Mouse (Mus musculus) erythroid progenitor cell, adult 5-6 weeks (primary cell): ENCODE measurements around the gene Igf1r. TPM values are rescaled to one million over a fixed set of nuclear protein-coding genes. Genes with fewer than 3 reads are reported as not detected.
A peak's percentile ranks its signal among the peaks of the same experiment; 100 is the strongest.

ENCODE experiments used
- ATAC-seq: replicated peaks from 2 replicates; pipeline ENCODE4 v1.8.0; 2016; ENCODE audit warnings: moderate number of reproducible peaks, mild to moderate bottlenecking, moderate TSS enrichment, inconsistent platforms; ENCODE audit not compliant: poor library complexity, low FRiP score, severe bottlenecking
- total RNA-seq, 2 experiments: library from RNA; stranded (forward) in 1 of 2; stranded (reverse) in 1 of 2; fragments of 150-400 nt in 1 of 2; fragments of 186-747, 209-891 nt in 1 of 2; gene quantifications; 2 replicates each; pipeline versions ENCODE4 v1.2.3 to v1.2.4; 2015 to 2017; ENCODE audit warnings: low replicate concordance in 2 of 2

Gene Igf1r
- total RNA-seq, 2 experiments from 2014 or later = 16.8 to 28.1 TPM

- ATAC-seq = no peak
Measured at GRCm38 (mm10) chr7:68097081-68097836, 144.6 kb downstream of the Igf1r start.

GRCm38 (mm10) chr7:68098098-68098497, 145.5 kb downstream of the Igf1r start:
- no peak for ATAC-seq

GRCm38 (mm10) chr7:68100388-68100787, 147.8 kb downstream of the Igf1r start:
- no peak for ATAC-seq

DNA sequence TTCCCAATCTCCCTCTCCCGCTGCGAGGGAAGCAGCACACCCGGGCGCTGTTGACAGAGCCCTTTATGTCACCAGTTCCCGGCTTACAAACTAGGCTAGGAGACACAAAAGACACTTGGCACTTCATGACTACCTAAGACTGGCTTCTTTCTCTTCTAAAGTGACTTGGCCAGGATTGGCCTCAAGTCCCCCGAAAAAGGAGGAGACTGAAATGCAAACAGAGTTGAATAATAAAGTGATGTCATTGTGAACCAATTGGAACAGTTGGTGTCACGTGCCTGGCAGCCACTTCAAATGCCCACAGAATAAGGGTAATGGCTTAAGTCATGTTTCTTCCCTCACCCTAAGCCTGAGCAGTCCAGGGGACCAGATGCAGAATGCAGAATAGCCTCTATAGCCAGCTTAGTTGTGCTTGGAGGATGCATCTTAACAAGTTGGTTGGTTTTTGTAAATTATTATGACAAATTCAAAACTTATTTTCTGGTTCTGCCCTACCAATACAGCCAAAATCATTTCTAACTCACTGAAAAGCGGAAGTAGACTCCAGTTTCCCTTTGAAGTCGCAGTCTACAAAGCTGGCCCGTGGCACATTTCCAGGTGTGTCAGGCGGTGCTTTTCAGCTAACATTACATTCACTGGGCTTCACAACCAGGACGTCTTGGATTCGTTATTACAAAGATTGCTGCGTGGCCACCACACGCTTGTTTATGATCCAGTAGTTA, 150.0 kb downstream of the Igf1r start:
- ATAC-seq = no peak

DNA sequence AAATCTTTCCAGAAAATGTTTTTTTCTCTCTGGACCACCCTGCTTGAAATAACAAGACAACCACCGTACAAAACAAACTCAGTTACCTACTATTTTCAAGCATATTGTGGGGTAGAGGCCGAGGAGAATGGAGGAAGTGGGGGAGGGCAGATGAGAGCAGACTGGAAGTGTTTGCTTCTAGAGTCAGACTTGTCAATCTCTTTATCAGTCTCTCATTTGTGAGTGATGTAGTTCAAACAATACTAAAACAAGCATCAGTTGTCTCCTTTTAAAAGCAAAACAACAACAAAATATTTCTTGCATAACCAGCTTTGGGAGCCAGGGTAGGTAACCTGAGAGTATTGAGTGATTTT, 150.5 kb downstream of the Igf1r start:
- no peak for ATAC-seq

- no peak for ATAC-seq
Measured at GRCm38 (mm10) chr7:68111532-68111931, 158.9 kb downstream of the Igf1r start.

DNA sequence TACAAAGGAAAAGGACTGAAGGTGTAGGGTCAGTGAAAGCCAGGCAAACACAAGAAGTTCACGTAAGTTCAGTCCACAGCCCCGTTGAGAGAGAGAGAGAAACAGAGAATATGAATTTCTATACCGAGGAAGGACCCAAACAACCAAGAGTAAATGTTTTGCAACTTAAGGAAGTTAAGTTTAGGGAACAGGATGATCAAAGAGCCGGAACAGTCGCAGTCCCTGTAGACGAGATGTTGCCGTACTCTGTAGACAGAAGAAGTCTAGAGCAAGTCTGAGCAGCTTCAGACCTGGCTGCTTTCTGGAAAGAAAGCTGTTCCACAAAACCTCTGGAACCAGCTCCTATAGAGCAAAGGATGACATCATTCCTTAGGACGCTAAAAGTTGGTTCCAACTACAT, 160.0 kb downstream of the Igf1r start:
- ATAC-seq = no peak

GRCm38 (mm10) chr7:68114364-68114763, 161.7 kb downstream of the Igf1r start:
- ATAC-seq = no peak

DNA sequence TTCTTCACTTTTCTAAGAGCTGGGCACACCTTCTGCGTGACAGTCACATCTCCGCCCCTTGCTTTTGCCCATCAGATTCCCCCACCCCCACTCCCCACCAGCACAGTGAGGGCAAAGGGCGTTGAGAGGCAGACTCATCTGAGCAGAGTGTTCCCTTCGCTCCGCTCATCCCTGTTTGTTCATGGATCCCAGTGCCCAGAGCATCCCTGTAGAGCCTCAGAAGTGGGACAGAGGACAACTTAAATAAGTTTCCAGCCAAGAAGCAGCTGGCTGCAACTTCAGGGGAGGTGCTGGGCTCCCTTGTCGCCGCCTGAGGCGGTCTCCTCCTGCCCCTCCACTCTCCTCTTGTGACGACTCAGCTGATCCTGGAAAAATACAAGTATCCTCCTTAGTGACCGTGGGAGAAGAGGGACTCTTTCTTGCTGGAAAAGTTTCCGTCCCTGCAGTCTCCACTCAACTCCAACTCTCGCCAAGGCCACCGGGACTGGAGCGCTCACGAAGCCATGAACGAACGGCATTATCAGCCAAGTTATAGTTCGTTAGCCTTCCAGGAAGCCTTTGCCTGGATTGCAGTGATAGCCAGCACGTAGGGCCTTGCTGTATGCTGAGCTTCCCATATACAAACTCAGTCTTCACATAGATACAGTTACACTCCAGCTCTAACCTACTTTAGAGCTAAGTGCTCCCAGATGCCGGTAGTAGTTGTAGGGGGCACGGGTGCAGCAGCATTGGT, 162.5 kb downstream of the Igf1r start:
- ATAC-seq = no peak

GRCm38 (mm10) chr7:68117567-68117966, 164.9 kb downstream of the Igf1r start:
- ATAC-seq = no peak

- ATAC-seq = no peak
Measured at GRCm38 (mm10) chr7:68117981-68118380, 165.4 kb downstream of the Igf1r start.

DNA sequence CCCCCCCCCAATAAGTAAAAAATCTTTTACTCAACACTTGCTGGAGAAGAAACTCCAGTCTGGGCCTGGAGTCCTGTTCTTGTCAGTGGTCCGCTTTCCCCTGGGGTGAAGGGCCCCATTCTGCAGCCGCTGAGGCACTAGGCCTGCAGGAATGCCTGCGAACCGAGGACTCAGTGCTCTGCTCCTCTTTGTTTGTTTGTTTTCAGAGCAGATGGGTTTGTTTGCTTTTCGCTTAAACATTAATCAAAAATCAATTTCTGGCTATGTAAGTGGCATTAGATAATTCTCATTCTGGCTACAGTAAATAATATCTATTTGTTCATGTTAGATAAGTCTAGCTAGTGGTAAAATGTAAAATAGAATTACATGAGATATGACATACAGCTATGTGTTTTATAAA, 167.0 kb downstream of the Igf1r start:
- ATAC-seq = no peak

- ATAC-seq = no peak
Measured at GRCm38 (mm10) chr7:68122418-68122817, 169.8 kb downstream of the Igf1r start.

DNA sequence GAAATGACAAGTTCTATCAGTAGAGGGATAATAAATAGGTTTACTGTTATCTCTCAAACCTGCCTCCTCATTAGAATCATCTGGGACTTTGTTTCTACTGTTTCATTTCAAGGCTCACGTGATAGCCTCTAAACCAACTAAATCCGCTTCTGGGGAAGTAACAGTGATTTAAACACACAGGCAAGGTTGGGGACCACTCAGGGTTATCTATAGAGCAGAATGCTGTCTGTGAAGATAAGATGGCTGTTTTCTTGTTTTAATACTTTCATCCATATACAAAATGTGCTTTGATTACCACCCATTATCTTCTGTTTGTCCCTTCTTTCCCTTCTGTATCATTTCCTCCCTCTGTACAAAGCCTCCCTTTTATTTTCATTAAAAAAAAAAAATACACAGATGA, 172.7 kb downstream of the Igf1r start:
- no peak for ATAC-seq

GRCm38 (mm10) chr7:68127799-68128261, 175.2 kb downstream of the Igf1r start:
- no peak for ATAC-seq

DNA sequence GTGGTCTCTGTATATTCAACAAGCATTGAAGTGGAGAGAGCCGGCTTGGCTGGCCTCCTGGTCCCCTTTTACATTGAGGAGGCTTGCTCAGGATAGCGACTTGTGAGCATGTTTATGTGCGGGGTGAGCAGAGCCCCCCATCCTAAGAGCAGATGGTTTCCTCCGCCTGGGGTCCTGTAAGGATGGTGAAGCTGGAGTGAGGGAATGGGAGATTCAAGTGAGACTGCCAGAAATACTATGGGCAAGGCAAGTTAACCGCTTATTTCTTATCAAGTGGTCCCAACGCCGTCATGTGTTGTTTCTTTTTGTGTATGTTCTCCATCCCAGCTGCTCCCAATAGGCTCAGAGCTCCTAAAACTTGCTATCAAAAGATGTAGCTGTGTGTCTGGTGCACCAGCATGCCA, 175.6 kb downstream of the Igf1r start:
- ATAC-seq = no peak

DNA sequence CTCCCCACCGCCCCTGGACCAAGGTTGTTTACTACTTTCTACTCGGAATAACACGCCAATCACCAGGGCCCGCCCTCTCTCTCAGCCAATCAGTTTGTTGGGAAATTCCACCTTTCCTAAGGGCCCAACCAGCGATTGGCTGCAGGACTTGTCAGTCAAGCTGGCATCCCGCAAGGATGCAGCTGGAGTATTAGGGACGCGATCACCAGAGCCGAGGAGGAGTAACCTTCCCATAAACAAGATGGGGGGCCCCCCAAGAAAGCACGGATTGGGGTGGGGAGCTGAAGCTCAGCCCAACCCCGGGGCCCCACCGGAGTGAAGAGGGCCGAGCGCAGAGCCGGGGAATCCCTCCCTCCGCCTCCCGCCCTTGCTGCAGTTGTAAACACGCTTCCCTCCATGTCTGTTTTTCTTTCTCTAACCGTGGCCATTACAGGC, 176.5 kb downstream of the Igf1r start:
- peak; percentile 89 for ATAC-seq

DNA sequence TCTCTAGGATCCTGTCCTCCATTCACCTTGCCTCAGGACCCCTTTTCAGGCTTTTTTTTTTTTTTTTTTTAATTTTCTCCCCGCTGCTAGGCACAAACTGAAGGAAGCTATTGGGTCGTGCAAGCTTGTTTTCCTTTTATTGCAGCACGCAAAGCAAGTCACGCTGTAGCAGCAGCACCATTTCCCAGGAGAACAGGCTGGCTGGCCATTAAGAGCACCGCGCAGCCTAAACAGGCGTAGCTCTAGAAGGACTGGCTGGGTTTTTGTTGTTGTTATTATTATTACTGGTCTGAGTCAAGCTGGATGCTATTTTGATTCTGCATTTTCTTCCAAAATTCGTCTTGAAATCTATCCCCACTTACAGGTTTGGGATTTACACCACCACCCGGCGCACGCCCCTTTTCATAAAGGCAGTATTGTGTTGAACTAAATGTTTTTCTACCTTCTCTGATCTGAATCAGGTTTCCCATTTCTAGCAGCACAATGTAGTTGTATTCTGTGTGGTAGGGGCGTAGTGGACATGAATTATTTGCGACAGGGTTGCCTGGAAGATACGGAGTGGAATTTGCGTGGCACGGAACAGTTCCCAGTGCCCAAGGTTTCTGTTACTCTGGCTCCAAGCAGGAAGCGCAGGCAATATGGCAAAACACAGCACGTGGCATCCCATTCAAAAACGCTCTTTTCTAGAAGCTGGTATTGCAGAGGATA, 177.1 kb downstream of the Igf1r start:
- peak; percentile 70 for ATAC-seq

- no peak for ATAC-seq
Measured at GRCm38 (mm10) chr7:68130950-68131580, 178.4 kb downstream of the Igf1r start.

- ATAC-seq = no peak
Measured at GRCm38 (mm10) chr7:68133679-68134078, 181.1 kb downstream of the Igf1r start.
